Mouse (Mus musculus): ENCODE results near the gene Iqsec3.

DNA sequence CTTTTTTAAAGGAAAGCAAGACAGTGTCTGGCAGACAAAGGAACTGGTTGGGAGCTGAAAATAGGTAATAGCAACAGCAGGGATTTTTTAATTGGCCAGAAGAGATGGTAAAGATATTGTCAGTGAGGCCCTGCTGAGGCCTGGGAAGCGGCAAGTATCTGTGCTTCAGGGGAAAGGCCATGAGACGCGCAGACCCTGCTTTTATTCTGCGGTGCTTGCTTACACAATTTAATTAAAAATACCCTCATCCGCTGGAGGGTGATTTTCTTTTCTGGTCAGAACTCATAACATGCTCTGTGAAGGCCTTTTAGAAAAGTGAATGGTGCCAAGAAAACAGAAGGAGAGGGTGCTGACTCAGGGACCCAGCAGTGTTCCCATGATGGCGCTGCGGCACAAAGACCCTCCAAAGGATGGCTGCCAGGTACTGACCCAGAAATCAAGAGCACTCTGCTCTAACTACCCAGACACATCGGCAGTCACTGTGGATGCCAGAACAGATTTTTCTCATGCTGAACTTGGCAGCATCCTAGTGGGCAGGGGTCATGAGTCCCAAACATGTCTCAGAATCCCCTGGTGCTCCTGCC lies 70.7 kb downstream of the Iqsec3 start:
- TF ChIP-seq CTCF (IDR thresholded peaks at IDR 0.05; ENCODE audit: control insufficient read depth, insufficient read depth, insufficient read length) (no peak), MAX (IDR thresholded peaks at IDR 0.05) (no peak), CEBPB (IDR thresholded peaks at IDR 0.05; ENCODE audit: low read depth) (no peak)

Data from C2C12 (cell line).